Mouse (Mus musculus) C3H10T1/2 (cell line): Measurements from ENCODE around the gene Usp31. TPM values are rescaled to one million over a fixed set of nuclear protein-coding genes. Genes with fewer than 3 reads are reported as not detected.

Experiments
- polyA plus RNA-seq, 2 experiments: library from polyadenylated mRNA; unstranded; fragments of >200 nt; fragmentation: generic; extraction: Trizol; gene quantifications; one replicate each; pipeline ENCODE4 v1.2.1; 2012; ENCODE audit warnings: missing spikeins in 2 of 2

The Usp31 gene
- under 1 TPM; 0.53 to 0.78 TPM for polyA plus RNA-seq

GRCm38 (mm10) chr7:121707073-121707667 lies at the start of gene Usp31:
Gene Usp31, minus strand, starts transcription at chr7:121707253.

GRCm38 (mm10) chr7:121734171-121734831 lies 27.2 kb upstream of the Usp31 start, which contains the start of gene Scnn1g:
Gene Scnn1g, plus strand, starts transcription at chr7:121734479.

Other genes starting within 250 kb of the Usp31 start
- gene Scnn1g, start 27.2 kb upstream of the Usp31 start, polyA plus RNA-seq, result not detected
- not detected for gene Scnn1b, start 157.8 kb upstream of the Usp31 start, polyA plus RNA-seq